Mouse (Mus musculus) hindlimb bud, embryonic 11.5 days (tissue): ENCODE data around the gene Gm7876.
"Not testable (repeated sequence)": the region's sequence is repeated elsewhere in the genome, so short reads cannot be mapped to it uniquely, and the experiment has no call there.

Experiments used
- DNase-seq: peaks from one replicate; pipeline ENCODE4 v3.0.0-alpha.2; 2012; ENCODE audit warnings: low read depth, low spot score; ENCODE audit errors: extremely low spot score

The Gm7876 gene

DNA sequence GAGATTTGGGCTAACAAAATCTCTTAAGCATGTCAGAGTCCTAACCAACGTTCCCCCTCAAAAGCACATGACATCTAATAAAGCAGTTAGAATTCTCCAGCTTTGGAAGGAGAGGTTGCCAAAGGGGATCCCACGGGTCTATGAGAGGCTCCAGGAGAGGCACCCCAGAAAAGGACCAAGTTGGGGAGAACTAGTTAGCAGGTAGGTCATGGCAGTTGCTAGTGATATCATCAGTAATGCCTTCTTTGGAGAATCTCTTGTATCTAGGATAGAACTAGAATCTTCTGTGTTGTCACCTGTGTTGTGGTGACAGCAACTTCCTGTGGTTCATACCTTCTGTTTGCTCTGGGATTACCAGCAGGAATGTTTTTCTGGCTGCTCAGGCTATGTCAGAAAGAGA lies at the start of gene Gm7876:
Gene Gm7876 (plus strand): TSS at position 301 of the 400 bp plus-strand sequence.
- not testable (repeated sequence) for DNase-seq

DNA sequence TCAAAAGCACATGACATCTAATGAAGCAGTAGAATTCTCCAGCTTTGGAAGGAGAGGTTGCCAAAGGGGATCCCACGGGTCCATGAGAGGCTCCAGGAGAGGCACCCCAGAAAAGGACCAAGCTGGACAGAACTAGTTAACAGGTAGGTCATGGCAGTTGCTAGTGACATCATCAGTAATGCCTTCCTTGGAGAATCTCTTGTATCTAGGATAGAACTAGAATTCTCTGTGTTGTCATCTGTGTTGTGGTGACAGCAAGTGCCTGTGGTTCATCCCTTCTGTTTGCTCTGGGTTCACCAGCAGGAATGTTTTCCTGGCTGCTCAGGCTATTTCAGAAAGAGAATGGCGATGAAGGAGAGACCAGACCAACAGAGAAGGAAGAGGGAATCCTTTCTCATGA lies 45.1 kb upstream of the Gm7876 start, which contains the start of gene Gm3239:
Gene Gm3239 (plus strand): TSS at position 301 of the 400 bp plus-strand sequence.
- DNase-seq = not testable (repeated sequence)

DNA sequence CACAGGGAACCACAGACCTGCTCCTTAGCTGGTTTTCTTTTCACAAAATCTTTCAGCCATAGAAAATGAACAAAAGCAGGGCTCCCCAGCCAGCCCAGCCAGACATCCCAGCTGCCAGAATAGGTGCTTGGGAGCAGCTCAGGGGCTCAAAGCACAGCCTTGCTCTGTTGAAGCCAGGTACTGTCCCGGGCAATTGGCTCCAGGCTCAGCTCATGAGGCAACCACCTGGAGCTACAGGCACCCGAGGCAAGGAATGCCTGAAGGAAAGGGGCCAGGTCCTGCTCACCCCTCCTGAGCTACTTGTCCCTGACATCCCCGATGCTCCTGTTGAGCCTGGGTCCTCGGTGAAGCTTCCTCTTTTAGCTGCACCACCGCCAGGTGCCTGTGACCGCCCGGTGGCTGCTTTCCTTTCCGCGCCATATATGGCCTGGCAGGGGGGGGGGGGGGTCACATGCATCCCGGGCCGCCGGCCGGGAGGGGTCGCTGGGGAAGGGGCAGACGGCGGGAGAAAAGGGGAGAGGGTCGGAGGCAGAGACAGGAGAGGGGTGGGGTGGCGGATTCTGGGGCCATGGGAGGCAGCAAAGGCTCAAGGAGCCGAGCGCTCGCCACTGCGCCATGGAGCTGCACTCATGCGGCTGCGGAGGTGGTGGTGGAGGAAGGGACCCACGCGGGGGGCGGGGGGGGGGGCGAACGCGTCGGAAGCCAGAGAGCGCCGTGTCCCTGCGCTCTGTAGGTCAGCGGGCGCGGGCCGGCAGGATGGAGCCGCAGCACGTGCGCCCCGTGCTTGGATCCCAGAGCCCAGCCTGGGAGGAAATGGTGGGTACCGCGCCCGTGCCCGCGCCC lies 17.2 kb downstream of the Gm7876 start, which contains the start of gene Gm3252:
Gene Gm3252 (plus strand): TSS at position 738 of the 843 bp plus-strand sequence.
- DNase-seq = not testable (repeated sequence)
